Mouse (Mus musculus): ENCODE data around the gene Kif24. TPM values are rescaled to one million over a fixed set of nuclear protein-coding genes. Genes with fewer than 3 reads are reported as not detected.
A peak's percentile ranks its signal among the peaks of the same experiment; 100 is the strongest.

Kif24 gene
- polyA plus RNA-seq (2012; rRNA removed): 0.53 and 0.61 TPM in 2 replicates

DNA sequence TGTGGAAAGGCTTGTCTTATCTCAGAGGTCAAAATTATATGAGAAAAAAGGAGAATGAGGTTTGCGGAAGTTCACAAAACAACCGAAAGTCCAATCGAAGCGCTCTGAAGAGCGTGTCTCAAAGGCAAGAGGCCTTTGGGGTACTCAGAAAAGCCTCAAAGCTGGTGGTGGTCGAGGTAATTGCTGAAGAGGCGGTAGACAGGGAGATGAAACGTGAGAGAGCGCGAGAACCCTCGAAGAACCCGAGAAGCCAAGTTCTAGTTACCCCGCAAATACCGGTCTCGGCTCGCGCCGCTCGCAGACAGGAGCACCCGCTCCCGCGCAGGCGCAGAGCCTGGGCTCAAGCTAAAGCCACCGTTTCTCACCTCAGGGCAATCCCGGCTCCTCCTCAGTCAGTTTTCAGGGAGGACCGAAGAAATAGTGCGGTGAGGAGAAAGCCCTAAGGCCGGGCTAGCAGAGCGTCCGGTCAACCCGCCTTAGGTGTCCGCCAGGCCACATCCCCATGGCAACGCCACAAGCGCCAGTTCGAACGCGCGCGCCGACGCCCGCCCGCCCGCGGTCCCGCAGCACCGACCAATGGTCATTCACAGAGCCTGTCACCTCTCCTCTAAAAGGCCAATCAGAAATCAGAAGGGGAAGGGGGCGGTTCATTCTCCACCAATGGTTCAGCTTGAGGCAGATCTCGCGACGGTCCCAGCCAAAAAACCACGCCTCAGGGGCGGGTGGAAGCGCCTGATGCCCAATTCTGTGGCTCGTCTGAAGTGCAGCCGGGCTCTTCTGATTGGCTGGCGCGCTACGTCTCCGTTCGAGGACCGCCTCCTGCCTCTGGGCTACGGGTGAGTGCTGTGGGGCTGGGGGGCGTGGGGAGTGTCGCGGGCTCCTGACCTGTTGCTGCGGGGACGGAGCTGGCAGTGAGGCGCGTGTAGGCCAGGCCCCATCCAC lies at the start of gene Kif24, which contains the start of gene Nudt2:
Kif24 (minus strand) TSS at position 543 of the 942 bp plus-strand sequence.
Nudt2 (plus strand) TSS at position 807 of the 942 bp plus-strand sequence.
- peak; percentile 89 for DNase-seq (ENCODE audit: low spot score)

DNA sequence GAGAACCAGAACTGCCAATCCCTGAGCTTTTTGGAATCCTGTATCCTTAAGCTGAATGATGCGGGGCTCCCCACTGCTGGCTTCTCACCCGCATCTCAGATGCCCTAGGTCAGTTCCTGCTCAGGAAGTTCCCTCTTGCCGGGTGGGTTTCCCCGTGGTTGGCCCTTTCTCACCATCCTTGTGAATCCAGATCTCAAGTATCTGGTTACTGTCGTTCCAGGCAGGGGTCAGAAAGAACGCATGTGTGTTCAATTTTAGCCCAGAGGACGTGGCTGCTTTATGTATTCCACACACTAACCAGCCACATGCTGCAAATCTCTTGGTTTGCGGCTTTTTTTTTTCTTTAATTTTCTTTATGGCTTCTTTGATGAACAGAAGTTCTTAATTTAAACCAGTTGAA lies 49.0 kb upstream of the Kif24 start:
- no peak for DNase-seq (ENCODE audit: low spot score)

DNA sequence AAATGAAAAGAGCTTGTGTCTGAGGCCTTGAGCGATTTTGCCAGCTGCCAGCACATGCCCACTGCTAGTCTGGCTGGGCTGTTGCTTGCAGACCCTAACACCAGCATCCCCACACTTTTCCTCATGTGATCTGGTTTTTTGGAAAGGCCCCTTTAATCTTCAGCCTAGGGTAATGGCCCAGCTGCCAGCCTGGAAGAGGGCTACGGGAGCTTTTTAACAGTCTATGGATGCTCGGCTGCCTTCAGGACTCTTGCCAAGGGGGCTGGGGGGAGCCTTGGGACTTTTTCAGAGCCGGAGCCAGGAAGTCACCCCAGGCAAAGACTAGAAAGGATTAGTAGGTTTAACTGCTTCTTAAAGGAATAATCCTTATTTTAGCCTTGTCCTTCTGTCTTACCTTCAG lies 48.6 kb upstream of the Kif24 start:
- DNase-seq (ENCODE audit: low spot score): no peak

DNA sequence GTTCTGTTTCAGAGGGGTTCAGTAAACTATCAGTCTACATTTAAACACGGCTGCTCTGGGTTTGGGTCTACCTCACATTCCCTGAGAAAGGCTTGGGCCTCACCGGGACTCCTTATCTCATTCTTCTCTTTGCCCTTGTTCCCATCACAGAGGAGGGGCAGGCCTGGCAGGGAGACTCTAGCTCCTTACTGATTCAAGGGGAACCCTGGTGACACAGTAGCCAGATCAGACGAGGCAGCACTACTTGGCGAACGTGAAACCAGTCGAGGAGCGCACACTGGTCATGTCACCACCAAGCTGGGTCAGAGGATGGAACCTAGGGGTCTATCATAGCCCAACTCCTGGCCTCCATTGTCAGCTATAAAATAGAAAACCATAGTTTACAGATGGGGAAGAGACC lies 43.3 kb upstream of the Kif24 start:
- DNase-seq (ENCODE audit: low spot score): no peak

DNA sequence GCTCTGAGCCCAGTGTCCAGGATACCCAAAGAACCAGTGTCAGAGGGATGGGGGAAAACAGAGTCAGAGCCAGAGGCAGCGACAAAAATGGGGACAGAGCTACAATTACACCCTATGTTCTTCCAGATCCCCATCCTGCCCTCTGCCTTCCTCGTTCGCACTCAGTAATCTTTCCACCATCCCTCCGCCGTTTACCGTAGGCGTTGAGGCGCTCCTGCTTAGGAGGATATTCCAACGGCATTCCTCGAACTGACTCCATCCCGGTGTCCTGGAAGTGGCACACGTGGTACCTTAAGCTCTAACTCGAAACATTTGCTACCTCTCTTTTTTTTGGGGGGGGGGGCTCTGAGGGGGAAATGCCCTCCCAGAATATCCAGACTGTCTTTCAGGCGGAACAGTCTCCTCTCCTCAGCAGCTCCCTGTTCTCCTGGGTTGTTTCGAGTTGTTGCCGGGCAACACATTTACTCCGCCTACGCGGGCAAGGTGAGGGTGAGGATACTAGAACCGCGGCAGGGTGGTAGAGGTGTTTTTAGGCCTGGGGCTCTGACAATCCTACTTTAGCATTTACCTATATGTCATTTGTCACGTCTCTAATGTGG lies 42.7 kb upstream of the Kif24 start:
- DNase-seq (ENCODE audit: low spot score): no peak

DNA sequence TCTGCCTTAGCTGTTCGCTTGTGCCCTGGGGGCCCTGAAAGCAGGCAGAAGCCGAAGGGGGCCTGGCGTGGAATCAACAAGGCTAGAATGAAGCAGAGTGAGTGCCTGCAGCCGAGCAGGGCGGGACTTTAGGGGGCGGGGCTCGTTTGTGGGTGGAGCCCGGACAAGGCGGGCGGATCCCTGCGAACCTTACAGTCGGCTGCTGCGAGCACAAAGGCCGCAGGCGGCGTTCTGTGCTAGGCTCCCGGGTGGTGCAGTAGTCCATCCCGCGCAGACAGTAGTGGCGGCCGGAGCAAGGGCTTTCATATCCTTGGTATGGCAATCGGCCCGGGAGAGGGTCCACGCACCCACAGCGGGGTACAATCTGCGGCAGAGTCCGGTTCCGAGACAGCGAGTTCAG lies 42.2 kb upstream of the Kif24 start:
- peak; percentile 65 for DNase-seq (ENCODE audit: low spot score)

DNA sequence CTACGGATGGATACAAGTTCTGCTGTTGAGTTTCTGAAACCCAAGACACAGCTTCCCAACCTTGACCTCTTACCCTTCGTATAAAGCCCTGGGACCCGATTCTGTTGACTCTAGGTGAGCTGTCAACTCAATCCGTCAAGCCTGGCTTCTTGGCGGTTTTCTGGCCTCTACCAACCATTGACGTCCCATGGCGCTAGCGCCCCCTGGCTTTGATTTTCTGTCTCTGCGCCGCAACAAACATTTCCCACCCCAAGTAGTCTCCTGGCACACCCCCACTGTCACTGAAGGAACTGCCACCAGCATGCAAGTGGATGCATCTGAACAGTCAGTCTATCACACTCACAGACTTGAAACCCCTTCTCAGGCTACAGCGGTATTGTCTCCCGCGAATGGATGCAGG lies 41.5 kb upstream of the Kif24 start:
- no peak for DNase-seq (ENCODE audit: low spot score)

DNA sequence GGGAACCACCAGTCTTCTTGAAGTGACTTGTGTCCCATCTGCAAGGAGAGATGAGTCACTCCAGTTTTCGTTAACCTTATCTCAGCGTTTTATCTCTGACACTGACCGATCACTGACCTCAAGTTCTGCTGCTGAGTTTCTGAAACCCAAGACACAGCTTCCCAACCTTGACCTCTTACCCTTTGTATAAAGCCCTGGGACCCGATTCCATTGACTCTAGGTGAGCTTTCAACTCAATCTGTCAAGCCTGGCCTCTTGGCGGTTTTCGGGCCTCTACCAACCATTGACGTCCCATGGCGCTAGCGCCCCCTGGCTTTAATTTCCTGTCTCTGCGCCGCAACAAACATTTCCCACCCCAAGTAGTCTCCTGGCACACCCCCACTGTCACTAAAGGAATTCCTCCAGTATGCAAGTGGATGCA lies 40.5 kb upstream of the Kif24 start:
- DNase-seq (ENCODE audit: low spot score): no peak

DNA sequence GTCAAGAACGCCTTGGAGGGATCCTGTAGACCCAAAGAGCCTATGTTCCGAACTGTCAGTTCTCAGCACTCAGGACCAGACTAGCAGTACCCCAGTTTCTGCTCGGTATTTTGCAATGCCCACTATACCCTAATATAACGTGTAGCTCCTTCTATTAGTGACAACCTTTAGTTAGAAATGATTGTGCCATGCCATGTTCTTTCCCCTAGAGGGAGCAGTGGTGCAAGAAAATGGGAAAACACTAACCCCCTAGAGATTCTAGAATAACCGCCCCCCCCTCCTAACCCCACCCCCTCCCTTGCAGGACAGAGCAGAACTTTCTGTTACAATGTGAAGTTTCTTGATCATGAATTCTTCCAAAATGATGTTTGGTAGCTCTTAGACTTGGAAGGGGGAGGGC lies 39.6 kb upstream of the Kif24 start:
- DNase-seq (ENCODE audit: low spot score): no peak

DNA sequence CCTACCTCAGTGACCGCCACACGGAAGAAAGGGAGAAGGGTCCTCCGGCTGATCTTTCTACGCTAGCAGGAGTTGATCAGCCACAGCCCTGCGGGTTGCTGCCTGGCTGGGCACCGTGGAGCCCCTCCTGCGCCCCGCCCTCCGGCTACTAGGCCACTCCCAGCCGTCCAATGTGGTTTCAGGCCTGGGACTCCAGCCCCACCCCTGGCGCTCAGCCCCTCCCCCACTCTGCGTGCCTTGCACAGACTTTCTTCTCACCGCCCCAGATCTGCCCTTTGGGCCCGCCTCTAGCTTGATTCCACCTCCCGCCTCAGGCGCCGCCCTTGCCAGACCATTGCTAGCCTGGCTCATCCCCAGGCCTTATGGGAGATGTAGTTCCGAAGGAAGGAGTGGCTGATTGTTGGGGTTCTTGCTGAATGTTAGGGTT lies 38.3 kb upstream of the Kif24 start, which contains the start of gene AI464131:
AI464131 (minus strand) TSS at position 91 of the 427 bp plus-strand sequence.
- DNase-seq (ENCODE audit: low spot score): peak; percentile 88

DNA sequence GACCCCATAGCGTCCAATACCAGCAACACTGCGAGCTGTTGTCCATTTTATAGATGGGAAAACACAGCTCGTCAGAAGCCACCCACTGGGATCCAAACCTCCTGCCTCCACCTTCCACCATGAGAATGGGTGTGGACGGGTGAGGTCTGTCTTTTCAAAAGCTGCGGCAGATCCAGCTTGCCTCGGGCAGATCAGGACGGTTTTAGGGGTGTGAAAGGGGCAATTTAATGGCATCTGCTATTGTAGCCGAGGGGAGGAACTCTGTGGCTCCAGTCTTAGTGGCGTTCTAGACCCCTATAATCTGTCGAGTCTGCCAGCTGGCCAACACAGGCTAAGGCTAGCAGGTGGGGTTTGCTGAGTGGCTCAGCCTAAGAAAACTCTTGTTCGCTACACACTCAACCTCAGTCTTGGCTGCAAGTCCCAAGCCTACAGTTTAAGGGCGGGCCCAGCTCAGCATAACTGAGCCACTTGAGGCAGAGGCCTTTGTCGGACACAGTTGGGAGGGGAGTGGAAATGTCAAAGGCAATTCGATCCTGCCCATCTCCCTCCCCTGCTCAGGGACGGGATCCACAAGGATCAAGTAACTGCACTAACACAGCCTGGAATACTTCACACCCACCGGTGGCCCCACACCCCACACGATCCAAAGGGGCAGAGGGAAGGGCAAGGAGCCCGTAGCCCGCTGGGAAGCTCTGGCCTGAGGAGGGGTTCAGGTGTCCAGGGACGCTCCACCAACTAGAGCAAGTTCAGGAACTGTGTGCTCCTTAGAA lies 37.7 kb upstream of the Kif24 start:
- DNase-seq (ENCODE audit: low spot score): no peak

DNA sequence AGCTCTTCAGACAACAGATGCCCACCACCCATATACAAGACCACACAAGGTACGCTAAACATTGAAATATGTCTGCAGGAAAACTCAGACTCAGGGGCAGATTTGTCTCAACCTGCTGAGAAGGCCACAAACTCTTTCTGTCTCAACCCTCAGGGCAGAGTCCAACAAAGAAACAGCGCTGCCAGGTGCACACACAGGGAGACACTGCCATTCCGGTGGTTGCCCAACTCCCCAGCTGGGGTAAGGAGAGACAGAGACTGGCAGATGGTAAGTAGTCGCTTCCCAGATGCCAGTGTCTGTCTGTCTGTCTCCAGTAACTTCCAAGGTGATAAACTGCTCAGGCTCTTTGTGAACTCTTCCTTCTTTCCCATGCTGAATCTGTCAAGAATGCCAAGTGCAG lies 36.1 kb upstream of the Kif24 start:
- no peak for DNase-seq (ENCODE audit: low spot score)

DNA sequence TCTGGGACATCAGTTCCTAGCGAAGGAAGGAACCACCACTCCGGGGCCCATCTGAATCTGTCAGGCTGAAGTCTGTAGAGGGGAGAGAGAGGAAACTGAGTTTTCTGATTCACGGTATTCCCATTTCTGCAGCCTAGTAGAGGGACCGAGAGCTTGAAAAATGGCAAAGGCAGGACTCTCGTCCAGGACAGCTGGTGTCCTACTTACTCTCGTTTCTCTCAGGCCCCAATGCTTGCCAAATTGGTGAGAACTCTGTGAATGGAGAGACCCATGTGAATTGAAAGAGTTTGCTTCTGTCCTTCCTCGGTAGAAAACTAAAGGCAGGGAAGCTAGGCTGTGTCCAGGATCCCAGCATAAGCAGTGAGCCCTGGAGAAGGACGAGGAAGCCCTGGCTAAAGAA lies 34.9 kb upstream of the Kif24 start:
- no peak for DNase-seq (ENCODE audit: low spot score)

DNA sequence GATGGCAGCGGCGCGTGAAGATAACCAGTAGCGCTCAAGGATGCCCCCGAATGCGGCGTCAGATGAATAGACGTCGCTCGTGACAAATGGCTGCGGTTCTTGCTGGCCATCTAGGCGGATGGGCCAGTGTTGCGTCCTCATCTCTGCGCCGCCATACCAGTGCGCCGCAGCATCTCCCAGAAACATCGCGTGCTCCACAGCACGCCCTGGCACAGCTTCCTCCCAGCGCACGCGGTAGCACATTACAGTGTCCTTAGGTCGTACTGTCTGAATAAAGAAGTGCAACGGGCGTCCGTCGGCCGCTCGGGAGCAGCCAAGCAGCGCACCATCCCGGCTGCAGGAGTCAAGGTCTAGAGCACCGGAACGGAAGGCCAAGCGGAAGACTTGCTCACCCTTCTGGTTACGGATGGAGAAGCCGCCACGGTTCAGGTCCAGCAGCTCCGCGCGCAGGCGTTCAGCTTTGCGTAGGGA lies 34.3 kb upstream of the Kif24 start:
- DNase-seq (ENCODE audit: low spot score): no peak

DNA sequence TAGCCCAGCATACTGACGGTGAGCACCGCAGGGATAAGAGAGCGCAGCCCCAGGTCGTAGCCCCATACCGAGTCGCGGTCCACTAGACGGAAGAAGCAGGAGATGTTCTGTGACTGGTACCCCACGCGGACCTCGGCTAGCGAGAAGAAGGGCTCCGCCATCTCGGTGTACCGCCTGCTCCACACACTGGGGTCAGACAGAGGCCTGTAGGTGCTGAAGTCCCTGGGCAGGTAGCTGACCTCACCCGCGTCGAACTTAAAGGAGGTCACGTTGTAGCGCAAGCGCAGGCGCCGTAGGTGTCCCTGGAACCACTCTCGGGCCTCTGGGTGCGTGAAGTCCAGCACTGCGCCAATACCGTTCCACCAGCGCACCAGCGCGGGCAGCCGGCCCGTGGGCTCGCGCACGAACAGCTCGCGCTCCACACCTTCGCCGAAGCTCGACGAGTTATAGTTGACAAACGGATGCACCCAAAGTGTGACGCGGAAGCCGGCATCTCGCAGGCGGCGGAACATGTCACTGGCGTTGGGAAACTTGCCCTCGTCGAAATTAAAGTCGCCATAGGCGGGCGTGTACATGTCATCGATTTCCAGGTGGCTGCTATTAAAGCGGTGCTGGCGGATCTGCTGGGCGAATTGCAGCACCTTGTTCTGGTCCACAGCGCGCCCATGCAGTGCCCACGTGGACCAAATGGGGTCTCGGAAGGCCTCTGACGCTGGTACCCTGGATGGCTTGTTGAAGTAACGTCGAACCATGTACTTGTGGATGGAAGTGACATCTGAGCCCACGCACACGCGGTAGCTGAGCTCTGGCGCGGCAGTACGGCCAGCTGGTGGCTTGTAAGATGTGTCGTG lies 33.5 kb upstream of the Kif24 start:
- DNase-seq (ENCODE audit: low spot score): no peak

DNA sequence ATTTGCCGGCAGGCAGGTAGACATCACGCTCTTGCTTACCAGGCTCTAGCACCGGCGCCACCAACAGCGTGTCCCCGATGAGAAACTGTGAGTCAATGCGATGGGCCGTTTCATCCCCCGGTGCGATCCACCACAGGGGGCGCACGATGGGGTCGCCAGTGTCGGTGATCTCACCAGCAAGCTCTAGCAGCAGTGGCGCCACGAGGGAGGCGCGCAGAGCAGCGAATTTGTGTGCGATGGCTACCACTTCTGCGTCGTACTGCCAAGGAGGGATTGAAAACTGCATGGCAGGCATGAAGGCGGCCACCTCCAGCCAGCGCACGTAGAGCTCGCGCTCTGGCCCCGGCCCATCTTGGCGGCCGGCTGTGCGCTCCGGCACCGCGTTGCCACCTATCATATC lies 32.9 kb upstream of the Kif24 start:
- no peak for DNase-seq (ENCODE audit: low spot score)

DNA sequence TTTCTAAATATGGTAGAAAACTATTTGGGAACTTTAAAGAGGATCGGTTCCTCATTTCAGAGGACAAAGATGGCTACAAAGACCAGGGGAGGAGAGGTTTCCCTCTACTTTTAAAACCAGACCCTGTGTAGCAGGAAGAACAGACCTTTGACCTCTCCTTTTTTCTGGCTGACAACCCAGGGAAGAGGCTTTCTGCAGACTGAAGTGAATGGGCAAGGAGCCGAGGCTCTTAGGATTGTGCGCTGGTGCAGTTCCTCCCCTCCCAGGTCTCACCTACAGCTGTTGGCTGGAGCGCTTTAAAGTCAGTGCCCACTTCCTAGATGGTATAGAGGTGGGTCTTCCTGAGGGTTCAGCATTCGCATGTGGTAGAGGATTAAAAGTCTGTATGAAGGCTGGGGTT lies 32.4 kb upstream of the Kif24 start:
- no peak for DNase-seq (ENCODE audit: low spot score)

DNA sequence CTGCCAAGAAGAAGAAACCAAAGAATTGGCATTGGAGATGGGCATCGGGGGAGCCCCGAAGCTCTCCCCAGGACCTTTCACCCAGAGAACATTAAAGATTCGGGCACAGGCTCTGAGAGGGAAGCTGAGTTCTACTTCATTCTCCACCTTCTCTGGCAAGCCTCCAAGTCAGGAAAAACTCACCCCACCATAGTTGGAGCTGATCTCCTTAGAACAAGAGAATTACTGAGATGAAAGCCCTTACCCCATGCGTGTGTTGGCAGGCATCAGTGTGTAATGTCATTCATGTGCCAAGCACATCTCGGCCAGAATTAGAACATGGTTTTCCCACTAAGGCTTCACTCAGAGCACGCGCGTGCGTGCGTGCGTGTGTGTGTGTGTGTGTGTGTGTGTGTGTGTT lies 31.2 kb upstream of the Kif24 start:
- DNase-seq (ENCODE audit: low spot score): no peak

DNA sequence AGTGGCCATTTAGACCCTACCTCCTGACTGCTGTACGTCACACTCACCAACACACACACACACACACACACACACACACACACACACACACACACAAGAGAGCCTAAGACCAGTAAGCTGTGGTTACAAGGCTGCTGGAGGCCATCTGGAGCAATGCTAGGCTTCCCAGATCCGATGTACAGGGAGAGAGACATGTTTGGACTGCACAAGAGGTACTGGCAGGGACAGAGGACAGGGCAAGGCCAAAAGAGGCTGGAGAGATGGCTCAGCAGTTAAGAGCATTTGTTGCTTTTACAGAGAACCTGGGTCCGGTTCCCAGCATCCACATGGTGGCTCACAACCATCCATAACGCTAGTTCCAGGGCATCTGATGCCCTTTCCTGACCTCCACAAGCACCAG lies 30.4 kb upstream of the Kif24 start:
- no peak for DNase-seq (ENCODE audit: low spot score)

DNA sequence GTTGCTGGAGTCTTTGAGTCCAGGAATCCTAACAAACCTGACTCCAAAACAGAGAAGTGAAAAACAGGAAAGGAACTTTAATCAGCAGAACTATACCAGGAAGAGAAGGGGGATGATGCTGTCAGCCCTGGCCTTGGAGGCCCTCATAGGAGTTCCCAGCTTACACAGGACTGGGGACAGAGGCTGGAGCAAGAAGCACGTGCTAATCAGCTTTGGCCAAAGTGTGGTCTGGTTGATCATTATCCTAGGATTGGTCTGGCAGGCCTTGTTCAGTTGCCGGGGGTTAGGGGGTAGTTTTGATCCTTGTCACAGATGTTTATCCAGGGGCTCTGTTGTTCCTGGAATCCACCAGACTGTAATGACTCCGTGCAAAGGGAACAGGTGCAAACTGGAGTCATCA lies 29.7 kb upstream of the Kif24 start:
- DNase-seq (ENCODE audit: low spot score): no peak

DNA sequence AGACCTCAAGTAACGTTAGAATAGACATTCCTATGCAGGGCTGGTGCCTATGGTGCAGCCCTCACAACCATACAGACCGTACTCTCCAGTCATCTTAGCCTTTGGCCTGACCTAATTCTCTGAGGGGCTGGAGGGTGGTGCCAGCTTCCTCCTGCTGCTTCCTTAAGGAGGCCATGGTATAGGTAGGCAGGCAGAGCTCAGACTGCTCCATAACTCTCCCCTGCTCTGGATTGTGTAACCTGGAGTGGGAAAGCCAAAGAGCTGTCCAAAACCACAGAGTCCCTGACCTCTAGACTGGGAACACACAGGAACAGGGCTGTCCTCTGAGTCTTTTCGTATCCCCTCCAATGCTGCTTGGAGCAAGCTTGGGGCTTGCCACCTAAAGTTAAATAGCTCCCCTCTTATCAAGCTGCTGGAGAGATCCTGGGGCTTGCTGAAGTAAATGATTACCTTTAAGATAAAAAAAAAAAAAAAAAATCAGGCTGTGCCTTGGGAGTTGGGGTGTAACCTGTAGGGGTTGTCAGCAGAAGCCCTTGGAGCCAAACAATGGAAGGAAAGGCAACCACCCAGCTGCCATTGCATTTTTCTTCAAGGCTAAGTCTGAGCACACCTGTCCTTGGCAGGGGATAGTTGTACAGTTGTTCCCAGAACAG lies 28.9 kb upstream of the Kif24 start:
- no peak for DNase-seq (ENCODE audit: low spot score)
